Mouse (Mus musculus): ENCODE results near the gene F8.

The F8 gene

GRCm38 (mm10) chrX:75138182-75138581 is 244.2 kb downstream of the F8 start:
- no peak for DNase-seq (ENCODE audit: low read depth)

GRCm38 (mm10) chrX:75137729-75138128 is 244.7 kb downstream of the F8 start:
- peak; percentile 44 for DNase-seq (ENCODE audit: low read depth)

- DNase-seq (ENCODE audit: low read depth) = no peak
Measured at GRCm38 (mm10) chrX:75136938-75137337, 245.5 kb downstream of the F8 start.

- DNase-seq (ENCODE audit: low read depth) = no peak
Measured at GRCm38 (mm10) chrX:75130467-75131160, 251.8 kb downstream of the F8 start, which contains the start of gene Mpp1. TSS of gene Mpp1 (minus strand) at chrX:75131016.

- no peak for DNase-seq (ENCODE audit: low read depth)
Measured at GRCm38 (mm10) chrX:75129474-75129873, 252.9 kb downstream of the F8 start.

GRCm38 (mm10) chrX:75128333-75128980 is 254.0 kb downstream of the F8 start:
- peak; percentile 12 for DNase-seq (ENCODE audit: low read depth)

- DNase-seq (ENCODE audit: low read depth) = peak; percentile 25
Measured at GRCm38 (mm10) chrX:75126893-75127292, 255.5 kb downstream of the F8 start.

- no peak for DNase-seq (ENCODE audit: low read depth)
Measured at GRCm38 (mm10) chrX:75125606-75126005, 256.8 kb downstream of the F8 start.

Data from 416B (cell line).